Mouse (Mus musculus) layer of hippocampus, postnatal 36 days (tissue): ENCODE results near the gene BC034090. TPM values are rescaled to one million over a fixed set of nuclear protein-coding genes. Genes with fewer than 3 reads are reported as not detected.
A peak's percentile ranks its signal among the peaks of the same experiment; 100 is the strongest.
"Not testable (repeated sequence)": the region's sequence is repeated elsewhere in the genome, so short reads cannot be mapped to it uniquely, and the experiment has no call there.

Experiments used
- DNase-seq, 2 experiments: peaks; one replicate each; pipeline ENCODE4 v3.0.0; 2022
- total RNA-seq, 2 experiments: library from RNA; stranded (reverse); gene quantifications; 2 replicates each; pipeline ENCODE4 v1.2.3; 2021

BC034090 gene
- total RNA-seq, 2 experiments from 2014 or later, result 5.9 to 6.7 TPM

GRCm38 (mm10) chr1:155191219-155191618 is 53.0 kb downstream of the BC034090 start:
- DNase-seq, result no peak

- DNase-seq, result no peak
These were observed 55.6 kb downstream of the BC034090 start for GRCm38 (mm10) chr1:155188656-155189055.

- no peak for DNase-seq
These were observed 60.1 kb downstream of the BC034090 start for GRCm38 (mm10) chr1:155184191-155184590.

DNA sequence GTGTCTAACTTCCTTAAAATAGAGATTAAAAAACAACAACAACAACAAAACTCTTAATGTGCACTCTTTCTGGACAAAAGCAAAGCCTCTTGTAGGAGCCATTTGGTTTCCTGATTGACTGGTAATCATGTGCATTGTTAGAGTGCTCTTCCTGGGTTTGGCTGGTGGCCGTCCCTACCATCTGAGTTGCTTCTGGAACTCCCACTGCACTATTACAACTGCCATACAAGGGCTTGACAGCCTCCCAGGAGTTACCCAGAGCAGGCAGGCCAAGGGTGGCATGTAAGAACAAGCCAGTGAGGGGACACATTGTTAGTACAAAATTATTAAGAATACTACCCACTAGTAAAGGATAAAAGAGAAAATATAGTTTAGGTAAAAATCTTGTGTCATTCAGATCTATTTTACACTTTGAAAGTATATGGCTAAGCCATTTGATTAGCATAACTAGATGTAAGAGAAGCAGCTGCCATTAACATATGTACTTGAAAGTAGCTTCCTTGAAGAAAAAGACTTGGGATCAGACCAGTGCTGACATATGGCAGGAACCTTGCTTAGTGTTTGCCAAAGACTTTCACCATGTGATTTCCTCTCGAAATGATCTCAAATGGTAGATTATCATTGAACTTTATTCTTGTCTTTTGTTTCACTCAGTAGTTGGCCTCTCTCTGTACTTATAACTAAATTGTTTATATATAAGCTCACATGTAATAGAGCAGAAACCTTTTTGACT is 65.9 kb downstream of the BC034090 start:
- DNase-seq, result no peak

DNA sequence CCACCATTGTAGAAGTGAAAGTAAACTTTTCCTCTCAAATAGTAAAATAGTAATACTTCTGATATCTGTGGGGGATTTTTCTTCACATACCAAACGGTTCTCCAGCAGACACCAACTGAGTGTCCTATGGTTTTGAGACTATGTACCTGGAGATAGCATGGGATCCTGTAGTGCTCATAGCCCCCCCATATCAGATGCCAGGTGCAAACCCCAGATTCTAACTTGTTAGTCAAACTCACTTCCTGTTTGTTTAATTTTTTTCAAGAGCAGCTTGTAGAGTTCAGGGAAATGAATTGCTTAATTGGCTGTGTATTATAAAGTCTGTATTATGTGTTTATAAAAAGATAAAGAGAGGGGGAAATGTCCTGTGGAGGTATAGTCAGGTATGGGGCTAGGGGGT is 69.8 kb downstream of the BC034090 start:
- no peak for DNase-seq

- not testable (repeated sequence) for DNase-seq
These were observed 70.6 kb downstream of the BC034090 start for GRCm38 (mm10) chr1:155173644-155174016.

DNA sequence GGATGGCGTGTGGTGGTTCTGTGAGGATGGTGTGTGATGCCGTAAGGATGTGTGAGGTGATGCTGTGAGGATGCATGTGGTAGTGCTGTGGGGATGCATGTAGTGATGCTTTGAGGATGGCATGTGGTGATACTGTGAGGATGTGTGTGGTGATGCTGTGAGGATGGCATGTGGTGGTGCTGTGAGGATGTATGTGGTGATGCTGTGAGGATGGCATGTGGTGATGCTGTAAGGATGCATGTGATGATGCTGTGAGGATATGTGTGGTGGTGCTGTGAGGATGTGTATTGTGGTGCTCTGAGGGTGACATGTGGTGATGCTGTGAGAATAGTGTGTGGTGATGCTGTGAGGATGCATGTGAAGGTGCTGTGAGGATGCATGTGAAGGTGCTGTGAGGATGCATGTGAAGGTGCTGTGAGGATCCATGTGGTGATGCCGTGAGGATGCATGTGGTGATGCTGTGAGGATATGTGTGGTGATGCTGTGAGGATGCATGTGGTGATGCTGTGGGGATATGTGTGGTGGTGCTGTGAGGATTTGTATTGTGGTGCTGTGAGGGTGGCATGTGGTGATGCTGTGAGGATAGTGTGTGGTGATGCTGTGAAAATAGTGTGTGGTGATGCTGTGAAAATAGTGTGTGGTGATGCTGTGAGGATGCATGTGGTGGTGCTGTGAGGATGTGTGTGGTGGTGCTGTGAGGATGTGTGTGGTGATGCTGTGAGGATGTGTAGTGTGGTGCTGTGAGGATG is 71.2 kb downstream of the BC034090 start:
- DNase-seq, result no peak

- no peak for DNase-seq
These were observed 74.3 kb downstream of the BC034090 start for GRCm38 (mm10) chr1:155169935-155170334.

GRCm38 (mm10) chr1:155167453-155167852 is 76.8 kb downstream of the BC034090 start:
- peak in 1 of 2 experiments; percentile 30 for DNase-seq

Other genes starting within 250 kb of the BC034090 start
- gene Ier5, start 144.8 kb downstream of the BC034090 start, total RNA-seq, result 10 to 100 TPM; 26.5 to 30.6 TPM
- 1 to 10 TPM; 1.4 to 2.5 TPM for gene Mr1, start 97.6 kb downstream of the BC034090 start, total RNA-seq
- 100 to 1,000 TPM; 120 to 122 TPM for gene Stx6, start 85.7 kb downstream of the BC034090 start, total RNA-seq
- 10 to 100 TPM; 90.9 to 95.0 TPM for gene Xpr1, start 173.0 kb upstream of the BC034090 start, total RNA-seq